Mouse (Mus musculus) embryonic fibroblast, embryonic 13.5 days (primary cell): Measurements from ENCODE around the gene Castor1.

Experiments used
- CTCF ChIP-seq: IDR thresholded peaks from 2 replicates; pipeline ENCODE4 v1.5.1; 2011; ENCODE audit warnings: mild to moderate bottlenecking, control low read depth, low read length, moderate library complexity, borderline replicate concordance; ENCODE audit not compliant: insufficient read depth
- POLR2A ChIP-seq: IDR thresholded peaks from 2 replicates; pipeline ENCODE4 v1.6.1; 2011; ENCODE audit warnings: low read depth, mild to moderate bottlenecking, control low read depth, low read length, moderate library complexity

DNA sequence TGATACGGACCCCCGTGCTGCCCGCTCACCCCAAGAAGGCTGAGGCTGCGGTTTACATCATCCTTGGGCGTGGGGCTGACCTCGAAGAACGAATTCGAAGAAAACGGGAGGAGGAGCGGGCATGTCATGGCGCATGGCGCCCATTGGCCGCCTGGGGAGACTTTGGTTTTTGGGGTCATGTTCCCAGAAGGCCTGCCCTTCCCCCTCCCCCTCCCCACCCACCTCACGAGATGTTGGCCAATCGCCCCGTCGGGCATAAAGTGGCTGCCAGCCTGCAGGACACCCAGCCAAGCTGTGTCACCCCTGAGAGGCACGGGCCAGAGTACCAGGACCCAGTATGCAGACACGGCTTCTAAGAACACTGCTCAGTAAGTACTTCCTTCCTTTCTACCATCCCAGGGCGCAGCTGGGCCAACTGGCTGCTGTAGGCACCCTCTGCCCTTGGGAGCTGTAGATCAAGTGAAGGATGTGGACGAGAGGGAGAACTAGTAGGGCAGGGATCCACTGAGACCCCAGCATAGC, 18.6 kb downstream of the Castor1 start:
- no peak for TF ChIP-seq POLR2A
- TF ChIP-seq CTCF, result no peak
